Mouse (Mus musculus): ENCODE measurements around the gene Ror2.

Gene Ror2

DNA sequence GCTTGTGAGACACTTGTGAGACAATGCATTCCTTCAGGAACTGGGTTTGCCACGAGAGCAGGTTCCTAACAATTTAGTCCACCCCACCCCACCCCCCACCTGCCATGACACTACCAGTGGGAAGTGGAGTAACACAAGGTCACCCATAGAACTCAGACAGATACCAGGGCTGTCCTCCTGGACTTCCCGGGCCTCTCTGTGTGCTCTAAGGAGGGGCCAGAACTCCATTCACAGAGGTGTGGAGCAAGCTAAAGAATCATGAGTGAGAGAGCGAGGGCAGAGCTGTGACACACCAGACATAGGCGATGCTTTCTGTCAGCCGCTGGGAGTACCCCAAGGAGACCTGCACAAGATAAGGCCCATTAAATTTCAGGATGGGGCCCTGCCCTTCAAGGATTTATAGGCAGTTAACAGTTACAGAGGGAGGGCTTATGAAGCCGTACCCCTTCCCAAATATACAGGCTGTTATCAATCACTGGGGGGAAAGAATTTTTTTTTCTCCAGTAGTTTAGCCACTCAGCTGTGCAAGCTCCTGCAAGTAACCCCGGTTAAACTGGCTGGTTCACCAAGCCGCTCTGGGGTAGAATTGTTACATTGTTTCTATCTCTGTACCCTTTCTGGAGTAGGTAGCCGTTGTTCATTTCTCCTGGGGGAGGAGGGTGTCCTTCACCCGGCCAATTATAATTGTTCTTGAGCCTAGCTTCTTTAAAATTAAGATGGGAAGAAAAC lies 109.1 kb downstream of the Ror2 start:
- no peak for TF ChIP-seq CTCF (conservative IDR thresholded peaks at IDR 0.05; ENCODE audit: low read length)
- no peak for TF ChIP-seq POU5F1 (IDR thresholded peaks at IDR 0.05; ENCODE audit: borderline replicate concordance, low read length)
- TF ChIP-seq NANOG (IDR thresholded peaks at IDR 0.05; ENCODE audit: borderline replicate concordance, low read length), result no peak
- Histone ChIP-seq H3K36me3 (ENCODE audit: insufficient read depth, low read length) (no peaks in the 10 kb centered on the region), H3K4me1 (replicated peaks; ENCODE audit: low read depth, low read length) (peaks cover 79% of the 10 kb centered on the region), H3K27me3 (ENCODE audit: insufficient read depth, low read length) (no peaks in the 10 kb centered on the region), H3K9me3 (ENCODE audit: low read length) (no peaks in the 10 kb centered on the region), H3K4me3 (replicated peaks; ENCODE audit: low read length) (no peak overlapping the region)

GRCm38 (mm10) chr13:53175041-53175440 lies 110.9 kb downstream of the Ror2 start:
- no peak for TF ChIP-seq CTCF (conservative IDR thresholded peaks at IDR 0.05; ENCODE audit: low read length)
- no peak for TF ChIP-seq POU5F1 (IDR thresholded peaks at IDR 0.05; ENCODE audit: borderline replicate concordance, low read length)
- no peak for TF ChIP-seq NANOG (IDR thresholded peaks at IDR 0.05; ENCODE audit: borderline replicate concordance, low read length)
- Histone ChIP-seq H3K36me3 (ENCODE audit: insufficient read depth, low read length) (no peaks in the 10 kb centered on the region), H3K27me3 (ENCODE audit: insufficient read depth, low read length) (no peaks in the 10 kb centered on the region), H3K9me3 (ENCODE audit: low read length) (no peaks in the 10 kb centered on the region), H3K4me1 (replicated peaks; ENCODE audit: low read depth, low read length) (peaks cover 60% of the 10 kb centered on the region), H3K4me3 (replicated peaks; ENCODE audit: low read length) (no peak overlapping the region)

- Histone ChIP-seq H3K4me3 (replicated peaks; ENCODE audit: low read length) (no peak overlapping the region), H3K9me3 (ENCODE audit: low read length) (no peaks in the 10 kb centered on the region), H3K27me3 (ENCODE audit: insufficient read depth, low read length) (no peaks in the 10 kb centered on the region), H3K4me1 (replicated peaks; ENCODE audit: low read depth, low read length) (peaks cover 52% of the 10 kb centered on the region), H3K36me3 (ENCODE audit: insufficient read depth, low read length) (no peaks in the 10 kb centered on the region)
- no peak for TF ChIP-seq NANOG (IDR thresholded peaks at IDR 0.05; ENCODE audit: borderline replicate concordance, low read length)
- no peak for TF ChIP-seq CTCF (conservative IDR thresholded peaks at IDR 0.05; ENCODE audit: low read length)
- no peak for TF ChIP-seq POU5F1 (IDR thresholded peaks at IDR 0.05; ENCODE audit: borderline replicate concordance, low read length)
Measured at GRCm38 (mm10) chr13:53163671-53164070, 122.3 kb downstream of the Ror2 start.

GRCm38 (mm10) chr13:53163060-53163459 lies 122.9 kb downstream of the Ror2 start:
- no peak for TF ChIP-seq POU5F1 (IDR thresholded peaks at IDR 0.05; ENCODE audit: borderline replicate concordance, low read length)
- H3K4me1 ChIP-seq (replicated peaks; ENCODE audit: low read depth, low read length), result peaks cover 54% of the 10 kb centered on the region
- H3K36me3 ChIP-seq (ENCODE audit: insufficient read depth, low read length), result no peaks in the 10 kb centered on the region
- H3K4me3 ChIP-seq (replicated peaks; ENCODE audit: low read length), result no peak overlapping the region
- no peaks in the 10 kb centered on the region for H3K9me3 ChIP-seq (ENCODE audit: low read length)
- H3K27me3 ChIP-seq (ENCODE audit: insufficient read depth, low read length), result no peaks in the 10 kb centered on the region

GRCm38 (mm10) chr13:53159501-53159900 lies 126.4 kb downstream of the Ror2 start:
- no peak for TF ChIP-seq CTCF (conservative IDR thresholded peaks at IDR 0.05; ENCODE audit: low read length)
- TF ChIP-seq POU5F1 (IDR thresholded peaks at IDR 0.05; ENCODE audit: borderline replicate concordance, low read length), result no peak
- no peak for TF ChIP-seq NANOG (IDR thresholded peaks at IDR 0.05; ENCODE audit: borderline replicate concordance, low read length)
- peaks cover 2% of the 10 kb centered on the region; the same call in 1 of the 2 replicates for H3K27me3 ChIP-seq (ENCODE audit: insufficient read depth, low read length)
- H3K9me3 ChIP-seq (ENCODE audit: low read length), result no peaks in the 10 kb centered on the region
- no peaks in the 10 kb centered on the region for H3K36me3 ChIP-seq (ENCODE audit: insufficient read depth, low read length)
- H3K4me1 ChIP-seq (replicated peaks; ENCODE audit: low read depth, low read length), result peaks cover 59% of the 10 kb centered on the region
- H3K4me3 ChIP-seq (replicated peaks; ENCODE audit: low read length), result no peak overlapping the region

- peaks cover 62% of the 10 kb centered on the region for H3K4me1 ChIP-seq (replicated peaks; ENCODE audit: low read depth, low read length)
- H3K36me3 ChIP-seq (ENCODE audit: insufficient read depth, low read length), result no peaks in the 10 kb centered on the region
- no peaks in the 10 kb centered on the region for H3K9me3 ChIP-seq (ENCODE audit: low read length)
- H3K27me3 ChIP-seq (ENCODE audit: insufficient read depth, low read length), result peaks cover 2% of the 10 kb centered on the region; the same call in 1 of the 2 replicates
- H3K4me3 ChIP-seq (replicated peaks; ENCODE audit: low read length), result no peak overlapping the region
- no peak for TF ChIP-seq CTCF (conservative IDR thresholded peaks at IDR 0.05; ENCODE audit: low read length)
- no peak for TF ChIP-seq NANOG (IDR thresholded peaks at IDR 0.05; ENCODE audit: borderline replicate concordance, low read length)
- no peak for TF ChIP-seq POU5F1 (IDR thresholded peaks at IDR 0.05; ENCODE audit: borderline replicate concordance, low read length)
Measured at GRCm38 (mm10) chr13:53158405-53159005, 127.4 kb downstream of the Ror2 start.

GRCm38 (mm10) chr13:53156911-53157310 lies 129.0 kb downstream of the Ror2 start:
- TF ChIP-seq NANOG (IDR thresholded peaks at IDR 0.05; ENCODE audit: borderline replicate concordance, low read length) (no peak), CTCF (conservative IDR thresholded peaks at IDR 0.05; ENCODE audit: low read length) (no peak), POU5F1 (IDR thresholded peaks at IDR 0.05; ENCODE audit: borderline replicate concordance, low read length) (no peak)
- H3K4me3 ChIP-seq (replicated peaks; ENCODE audit: low read length), result no peak overlapping the region
- peaks cover 59% of the 10 kb centered on the region for H3K4me1 ChIP-seq (replicated peaks; ENCODE audit: low read depth, low read length)
- no peaks in the 10 kb centered on the region for H3K9me3 ChIP-seq (ENCODE audit: low read length)
- peaks cover 2% of the 10 kb centered on the region; the same call in 1 of the 2 replicates for H3K27me3 ChIP-seq (ENCODE audit: insufficient read depth, low read length)
- H3K36me3 ChIP-seq (ENCODE audit: insufficient read depth, low read length), result peaks cover 3% of the 10 kb centered on the region; the same call in 1 of the 2 replicates

DNA sequence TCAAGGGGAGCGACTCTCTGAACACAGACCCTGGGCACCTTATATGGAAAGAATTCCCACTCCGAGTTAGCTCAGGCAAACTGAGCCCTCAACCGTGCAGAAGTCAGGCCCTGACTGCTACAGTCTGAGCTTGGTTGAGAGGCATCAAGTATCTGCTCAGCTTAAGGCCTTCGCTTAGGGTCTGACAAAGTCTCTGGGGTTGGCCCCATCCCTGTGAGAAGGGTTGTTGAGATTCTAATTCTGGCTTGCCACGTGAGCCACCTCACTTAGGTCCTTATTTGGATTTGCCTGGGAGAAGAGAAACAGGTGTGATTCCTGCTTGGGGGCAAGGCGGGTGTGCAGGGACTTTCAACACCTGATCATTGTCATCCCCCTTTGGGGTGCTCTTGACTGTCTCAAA lies 129.6 kb downstream of the Ror2 start:
- Histone ChIP-seq H3K27me3 (ENCODE audit: insufficient read depth, low read length) (peaks cover 2% of the 10 kb centered on the region; the same call in 1 of the 2 replicates), H3K4me1 (replicated peaks; ENCODE audit: low read depth, low read length) (peaks cover 58% of the 10 kb centered on the region), H3K9me3 (ENCODE audit: low read length) (no peaks in the 10 kb centered on the region), H3K36me3 (ENCODE audit: insufficient read depth, low read length) (peaks cover 3% of the 10 kb centered on the region; the same call in 1 of the 2 replicates), H3K4me3 (replicated peaks; ENCODE audit: low read length) (no peak overlapping the region)
- TF ChIP-seq CTCF (conservative IDR thresholded peaks at IDR 0.05; ENCODE audit: low read length), result no peak
- TF ChIP-seq POU5F1 (IDR thresholded peaks at IDR 0.05; ENCODE audit: borderline replicate concordance, low read length), result no peak
- TF ChIP-seq NANOG (IDR thresholded peaks at IDR 0.05; ENCODE audit: borderline replicate concordance, low read length), result no peak

Data from E14TG2a.4 (cell line).